Mouse (Mus musculus) erythroblast, embryonic 14.5 days (primary cell): Measurements from ENCODE around the gene Kcnk1.

Experiments used
- GATA1 ChIP-seq: IDR thresholded peaks from 2 replicates; pipeline ENCODE4 v1.6.1; 2012; ENCODE audit warnings: low read length, inconsistent platforms, mixed read lengths
- TAL1 ChIP-seq: IDR thresholded peaks from 3 replicates; pipeline ENCODE4 v1.6.1; 2012; ENCODE audit warnings: low read length, inconsistent platforms, mixed read lengths

GRCm38 (mm10) chr8:126062844-126063243, 67.9 kb downstream of the Kcnk1 start:
- no peak for TF ChIP-seq TAL1
- TF ChIP-seq GATA1: no peak
